Mouse (Mus musculus): ENCODE results near the gene A630095E13Rik.

GRCm38 (mm10) chr9:36687329-36687728 lies 44.2 kb upstream of the A630095E13Rik start:
- TF ChIP-seq CTCF (conservative IDR thresholded peaks at IDR 0.05; ENCODE audit: insufficient read depth, insufficient read length, low read depth, low read length), result no peak
- no peak for TF ChIP-seq POLR2A (IDR thresholded peaks at IDR 0.05; ENCODE audit: low read depth, low read length)
